Mouse (Mus musculus) lung, postnatal 14 days (tissue): ENCODE measurements around the gene Slc7a5.

Experiments used
- DNase-seq: peaks from one replicate; pipeline ENCODE4 v3.0.0; 2021

Gene Slc7a5

GRCm38 (mm10) chr8:121907587-121908248 is at the start of gene Slc7a5:
Slc7a5 (minus strand) TSS chr8:121907694.
- peak; percentile 98 for DNase-seq

- DNase-seq = no peak
These were observed 48.5 kb upstream of the Slc7a5 start for GRCm38 (mm10) chr8:121955825-121956500.

- no peak for DNase-seq
These were observed 47.6 kb upstream of the Slc7a5 start for GRCm38 (mm10) chr8:121954981-121955555.

- no peak for DNase-seq
These were observed 46.5 kb upstream of the Slc7a5 start for GRCm38 (mm10) chr8:121953821-121954545.

GRCm38 (mm10) chr8:121952800-121953199 is 45.3 kb upstream of the Slc7a5 start:
- DNase-seq = no peak

- DNase-seq = no peak
These were observed 44.6 kb upstream of the Slc7a5 start for GRCm38 (mm10) chr8:121952122-121952521.

- no peak for DNase-seq
These were observed 44.1 kb upstream of the Slc7a5 start for GRCm38 (mm10) chr8:121951656-121952009.

GRCm38 (mm10) chr8:121950749-121951655 is 43.5 kb upstream of the Slc7a5 start:
- peak; percentile 63 for DNase-seq

- peak; percentile 99 for DNase-seq
These were observed 42.7 kb upstream of the Slc7a5 start for GRCm38 (mm10) chr8:121949941-121950748.

GRCm38 (mm10) chr8:121949222-121949800 is 41.8 kb upstream of the Slc7a5 start, which contains the start of gene Banp:
Banp (plus strand) TSS chr8:121949750.
- DNase-seq = no peak

- DNase-seq = no peak
These were observed 41.0 kb upstream of the Slc7a5 start for GRCm38 (mm10) chr8:121948321-121949145.

GRCm38 (mm10) chr8:121947753-121948141 is 40.3 kb upstream of the Slc7a5 start:
- DNase-seq = peak; percentile 93

GRCm38 (mm10) chr8:121947047-121947752 is 39.7 kb upstream of the Slc7a5 start:
- DNase-seq = no peak

GRCm38 (mm10) chr8:121946351-121946750 is 38.9 kb upstream of the Slc7a5 start:
- no peak for DNase-seq

GRCm38 (mm10) chr8:121944831-121945230 is 37.3 kb upstream of the Slc7a5 start, which contains the start of gene Car5a:
Car5a (minus strand) TSS chr8:121944904.
- no peak for DNase-seq

- no peak for DNase-seq
These were observed 36.2 kb upstream of the Slc7a5 start for GRCm38 (mm10) chr8:121943716-121944115.

- DNase-seq = no peak
These were observed 35.6 kb upstream of the Slc7a5 start for GRCm38 (mm10) chr8:121943057-121943540.

- no peak for DNase-seq
These were observed 31.2 kb upstream of the Slc7a5 start for GRCm38 (mm10) chr8:121938732-121939131.

GRCm38 (mm10) chr8:121936391-121936790 is 28.9 kb upstream of the Slc7a5 start:
- DNase-seq = peak; percentile 51
